Mouse (Mus musculus) 3134 (cell line): ENCODE measurements around the gene Ctdspl2.

Experiments used
- DNase-seq: peaks from one replicate; pipeline ENCODE4 v3.0.0-alpha.2; 2011; ENCODE audit warnings: low spot score; ENCODE audit not compliant: insufficient read length; ENCODE audit errors: extremely low read depth

The Ctdspl2 gene

GRCm38 (mm10) chr2:122043926-122044325 is 88.1 kb downstream of the Ctdspl2 start:
- DNase-seq = no peak

GRCm38 (mm10) chr2:122059365-122060115 is 103.7 kb downstream of the Ctdspl2 start:
- no peak for DNase-seq
